Mouse (Mus musculus) CD4-positive, CD25-positive, alpha-beta regulatory T cell (primary cell): ENCODE measurements around the gene Psors1c2. TPM values are rescaled to one million over a fixed set of nuclear protein-coding genes. Genes with fewer than 3 reads are reported as not detected.

Experiments
- polyA plus RNA-seq: library from polyadenylated mRNA; unstranded; fragments of 100-300 nt; shearing (Covaris generic); gene quantifications from one replicate; pipeline ENCODE4 v1.2.1, GENCODE M21; 2017

The Psors1c2 gene
- not detected for polyA plus RNA-seq

GRCm38 (mm10) chr17:35532901-35533300 is at the start of gene Psors1c2:
Gene Psors1c2 (plus strand): TSS chr17:35533201.

GRCm38 (mm10) chr17:35505776-35506175 is 27.2 kb upstream of the Psors1c2 start, which contains the start of gene Pou5f1:
Gene Pou5f1 (plus strand): TSS chr17:35506018.

GRCm38 (mm10) chr17:35516652-35517500 is 16.1 kb upstream of the Psors1c2 start, which contains the start of the genes Tcf19 and Cchcr1:
Gene Tcf19 (minus strand): TSS chr17:35516824.
Gene Cchcr1 (plus strand): TSS chr17:35517100.

GRCm38 (mm10) chr17:35551881-35552414 is 18.9 kb downstream of the Psors1c2 start, which contains the start of gene Cdsn:
Gene Cdsn (plus strand): TSS chr17:35552128.

GRCm38 (mm10) chr17:35567150-35567549 is 34.1 kb downstream of the Psors1c2 start, which contains the start of gene 2300002M23Rik:
Gene 2300002M23Rik (plus strand): TSS chr17:35567450.

Other genes starting within 250 kb of the Psors1c2 start
- 0.17 TPM for gene H2-Q1, start 212.8 kb upstream of the Psors1c2 start, polyA plus RNA-seq
- gene H2-Q2, start 191.0 kb upstream of the Psors1c2 start, polyA plus RNA-seq = 12.5 TPM
- 40.5 TPM for gene H2-Q4, start 153.6 kb upstream of the Psors1c2 start, polyA plus RNA-seq
- gene H2-Q6, start 108.4 kb upstream of the Psors1c2 start, polyA plus RNA-seq = 632 TPM
- 2,029 TPM for gene H2-Q7, start 94.0 kb upstream of the Psors1c2 start, polyA plus RNA-seq
- 20.6 TPM for gene H2-Q10, start 63.1 kb upstream of the Psors1c2 start, polyA plus RNA-seq
- gene Pou5f1, start 27.2 kb upstream of the Psors1c2 start, polyA plus RNA-seq = 0.13 TPM
- 14.8 TPM for gene Tcf19, start 16.4 kb upstream of the Psors1c2 start, polyA plus RNA-seq
- gene Cchcr1, start 16.1 kb upstream of the Psors1c2 start, polyA plus RNA-seq = 9.9 TPM
- not detected for gene Cdsn, start 18.9 kb downstream of the Psors1c2 start, polyA plus RNA-seq
- gene 2300002M23Rik, start 34.2 kb downstream of the Psors1c2 start, polyA plus RNA-seq = not detected
- gene Sfta2, start 68.3 kb downstream of the Psors1c2 start, polyA plus RNA-seq = not detected
- not detected for gene Gm9573, start 93.4 kb downstream of the Psors1c2 start, polyA plus RNA-seq
- gene Mucl3, start 110.5 kb downstream of the Psors1c2 start, polyA plus RNA-seq = 0.07 TPM
- 36.5 TPM for gene Vars2, start 134.4 kb downstream of the Psors1c2 start, polyA plus RNA-seq
- 31.0 TPM for gene Gtf2h4, start 140.5 kb downstream of the Psors1c2 start, polyA plus RNA-seq
- 6.1 TPM for gene Ddr1, start 171.4 kb downstream of the Psors1c2 start, polyA plus RNA-seq